Mouse (Mus musculus) adrenal gland, adult 18-20 months (tissue): ENCODE results near the gene Tbx20. TPM values are rescaled to one million over a fixed set of nuclear protein-coding genes. Genes with fewer than 3 reads are reported as not detected.

Experiments used
- DNase-seq, 2 experiments: peaks; one replicate each; pipeline ENCODE4 v3.0.0; 2021 to 2022; ENCODE audit warnings: low spot score in 2 of 2
- long read RNA-seq, 2 experiments: library from polyadenylated mRNA; stranded (forward); transcript quantifications; one replicate each; pipeline ENCODE4 v2.0.0; 2021
- total RNA-seq, 2 experiments: library from RNA; stranded (reverse); gene quantifications; 1 replicate in 1 of 2; 2 replicates in 1 of 2; pipeline ENCODE4 v1.2.3; 2021

The Tbx20 gene
- total RNA-seq: 10 to 100 TPM; 21.3 to 24.6 TPM
- long read RNA-seq, experiment 1, partial matches to known transcripts: 0 of 2 reads
- long read RNA-seq, experiment 1, other reads (novel, unspliced or antisense): 2 of 2 reads
- long read RNA-seq, experiment 2, partial matches to known transcripts: 0 of 2 reads
- long read RNA-seq, experiment 2, other reads (novel, unspliced or antisense): 2 of 2 reads

DNA sequence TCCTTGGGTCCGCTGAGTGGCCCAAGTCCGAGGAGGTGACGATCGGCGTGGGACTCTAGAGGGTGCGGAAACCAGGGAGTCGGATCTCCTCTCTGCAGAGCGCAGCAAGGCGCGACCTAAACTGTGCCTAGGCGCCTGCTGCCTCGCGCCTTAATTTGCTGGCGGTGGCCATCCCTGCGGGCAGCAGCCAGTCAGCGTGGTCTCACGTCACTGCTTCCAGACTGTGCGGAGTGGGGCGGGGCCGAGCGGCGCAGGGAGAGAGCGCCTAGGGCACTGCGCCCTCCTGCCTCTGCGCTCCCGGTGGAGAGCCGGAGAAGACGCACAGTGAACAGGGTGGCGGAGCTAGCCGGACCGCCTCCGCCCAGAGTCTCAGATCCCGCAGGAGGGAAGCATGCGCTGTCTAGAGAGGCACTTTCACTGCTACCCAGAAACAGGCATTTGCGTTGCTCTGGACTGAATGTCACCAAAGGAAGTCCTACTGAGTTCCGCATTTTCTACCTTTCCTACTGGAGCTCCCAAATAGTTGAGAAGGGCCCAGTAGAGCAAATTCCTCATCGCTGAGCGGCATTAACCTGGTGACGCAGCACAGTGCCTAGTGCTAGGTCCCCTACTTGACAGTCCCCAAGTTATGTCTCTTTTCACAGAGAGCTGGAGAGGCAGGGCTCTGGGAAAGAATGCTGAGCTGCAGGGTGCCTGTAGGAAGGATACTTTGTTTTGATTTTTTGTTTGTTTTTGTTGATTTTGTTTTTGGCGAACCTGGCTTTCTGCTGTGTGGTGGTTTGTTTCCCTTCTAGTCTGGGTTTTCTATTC, at the start of gene Tbx20:
Gene Tbx20 (minus strand): TSS at position 144 of the 810 bp plus-strand sequence.
- peak; percentile 16 to 25 for DNase-seq

DNA sequence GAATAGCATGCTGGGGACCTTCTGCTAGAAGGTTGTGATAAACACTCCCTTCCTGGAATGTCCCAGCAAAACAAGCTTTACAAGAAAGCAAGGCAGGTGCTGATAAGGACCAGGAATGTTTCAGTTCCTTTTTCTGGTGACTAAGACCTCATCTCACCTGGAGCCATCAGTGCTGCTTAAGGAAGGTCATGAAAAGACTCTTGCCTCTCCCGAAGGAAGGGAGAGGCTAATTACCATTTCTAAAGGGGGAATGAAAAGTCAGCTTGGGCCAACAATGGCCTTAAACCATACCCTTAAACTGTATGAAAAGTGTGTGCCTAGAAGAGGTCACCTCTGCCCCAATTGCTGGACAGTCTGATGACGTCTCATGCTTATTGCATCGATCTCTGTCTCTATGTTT, 44.4 kb upstream of the Tbx20 start:
- no peak for DNase-seq

DNA sequence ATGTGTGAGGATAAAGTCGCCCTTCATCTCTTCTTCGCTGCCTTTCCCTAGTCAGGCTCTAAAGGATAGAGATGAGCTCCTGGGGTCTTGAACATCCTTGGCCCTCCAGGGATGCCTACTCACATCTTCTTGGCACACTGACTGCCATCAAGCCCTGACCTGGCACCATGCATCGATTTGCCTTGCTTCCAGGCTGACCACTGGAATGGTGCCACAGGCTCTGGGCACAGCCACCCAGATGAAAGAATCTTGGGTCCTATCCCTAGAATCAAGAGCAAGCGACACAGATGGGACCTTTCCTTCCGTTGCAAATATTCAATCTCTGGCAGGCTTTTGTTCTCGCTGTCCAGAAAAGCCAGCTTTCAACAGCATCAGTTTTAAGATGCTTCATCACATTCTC, 38.4 kb upstream of the Tbx20 start:
- no peak for DNase-seq

DNA sequence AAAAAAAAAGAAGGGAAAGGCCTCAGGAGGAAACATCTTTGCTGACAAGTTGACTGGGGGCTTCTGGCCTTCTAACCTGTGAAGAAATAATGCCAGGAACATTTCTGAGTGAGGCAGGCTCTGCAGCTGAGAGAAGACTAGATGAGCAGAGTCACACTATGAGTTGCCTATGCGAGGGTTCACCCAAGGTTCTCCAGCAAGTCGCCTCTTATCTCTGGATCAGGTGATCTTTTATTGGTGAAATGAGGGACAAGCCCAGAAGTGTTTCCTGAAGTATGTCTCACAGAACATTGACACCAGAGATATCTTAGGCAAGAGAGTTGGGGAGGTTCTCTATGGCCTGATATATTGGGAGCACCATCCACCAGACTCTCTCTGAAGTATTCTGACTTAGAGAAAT, 18.0 kb upstream of the Tbx20 start:
- DNase-seq: no peak

DNA sequence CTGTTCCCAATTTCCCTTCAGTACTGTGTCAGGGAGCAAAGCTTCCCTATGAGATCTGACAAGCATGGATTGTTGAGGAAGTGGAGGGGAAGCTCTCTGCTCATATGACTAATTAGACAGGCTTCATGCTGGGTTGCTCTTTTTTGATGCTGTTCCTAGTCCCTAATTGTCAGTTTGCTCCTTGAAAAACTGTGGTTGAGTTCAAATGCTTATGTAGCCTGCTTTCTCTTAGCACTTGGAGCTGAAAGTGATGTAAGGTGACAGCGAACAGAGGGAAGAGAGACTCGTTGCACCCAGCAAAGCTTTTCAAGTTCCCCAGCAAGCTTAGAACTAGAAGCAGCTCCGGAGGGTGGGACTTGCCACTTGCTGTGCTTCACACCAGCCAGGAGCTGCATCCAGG, 15.3 kb upstream of the Tbx20 start:
- no peak for DNase-seq

DNA sequence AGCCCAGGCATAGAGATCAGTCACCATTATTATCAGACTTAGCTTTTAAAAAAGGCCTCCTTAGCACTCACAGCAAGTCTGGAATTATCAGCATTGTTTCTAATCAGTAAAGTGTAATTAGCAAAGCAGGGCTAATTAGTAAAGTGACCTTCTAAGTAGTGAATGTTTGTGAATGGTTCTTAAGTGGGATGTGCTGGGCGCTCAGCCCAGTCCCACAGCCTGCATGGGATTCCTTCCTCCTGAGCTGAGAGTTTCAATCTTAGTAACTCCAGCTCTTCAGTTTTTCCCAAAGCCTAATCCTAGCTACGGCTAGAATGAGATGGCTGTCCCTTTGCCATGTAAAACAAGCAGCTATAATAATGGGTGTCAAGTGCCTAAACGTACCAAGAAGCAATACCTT, 8.2 kb upstream of the Tbx20 start:
- no peak for DNase-seq

DNA sequence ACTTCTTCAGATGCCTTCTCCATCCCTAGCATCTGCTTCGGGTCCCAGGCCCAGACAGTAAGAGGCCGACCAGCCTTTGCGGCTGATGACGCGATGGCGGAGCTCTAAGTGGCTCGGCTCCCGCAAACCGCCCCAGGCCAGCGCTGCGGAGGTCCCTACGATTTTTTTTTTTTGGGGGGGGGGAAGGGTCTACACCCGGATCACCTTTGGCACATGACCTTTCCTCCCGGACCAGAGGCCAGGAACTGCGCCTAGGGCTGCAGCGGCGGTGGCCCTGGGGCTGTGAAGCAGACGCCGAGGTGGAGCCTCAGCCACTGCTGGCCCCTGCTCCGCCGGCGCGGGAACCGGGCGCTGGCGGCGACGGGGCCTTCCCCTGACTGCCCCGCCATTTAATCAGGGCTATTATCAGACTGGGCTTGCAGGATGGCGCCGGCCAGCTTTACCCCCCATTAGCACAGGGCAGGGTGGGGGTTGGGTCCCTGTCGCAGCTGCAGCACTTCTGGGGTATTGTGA, 6.9 kb upstream of the Tbx20 start:
- DNase-seq: no peak

DNA sequence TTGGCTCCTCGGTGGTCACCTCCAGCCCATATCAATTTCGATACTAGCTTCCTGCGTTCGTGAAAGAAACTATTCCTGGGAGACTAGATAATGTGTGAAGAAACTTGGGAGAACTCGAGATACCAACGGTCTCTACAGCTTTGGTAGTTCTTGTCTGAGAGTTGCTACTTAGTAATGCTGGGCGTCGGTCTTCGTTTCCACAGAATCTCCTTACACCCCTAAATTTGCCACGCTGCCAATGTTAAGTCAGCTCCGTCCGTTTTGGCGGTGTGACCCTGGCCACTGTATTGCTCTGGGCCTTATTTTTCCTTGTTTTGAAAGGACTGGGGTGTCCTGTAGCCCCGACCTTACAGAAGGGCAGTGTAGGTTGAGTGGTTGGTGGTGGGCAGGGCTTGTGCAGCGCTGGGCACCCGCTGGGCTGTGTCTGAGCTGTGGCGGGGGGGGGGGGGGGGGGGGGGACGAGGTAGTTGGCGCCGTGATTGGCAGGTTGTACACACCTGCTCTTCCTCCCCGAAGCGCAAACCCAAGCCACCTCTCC, 6.4 kb upstream of the Tbx20 start:
- no peak for DNase-seq

DNA sequence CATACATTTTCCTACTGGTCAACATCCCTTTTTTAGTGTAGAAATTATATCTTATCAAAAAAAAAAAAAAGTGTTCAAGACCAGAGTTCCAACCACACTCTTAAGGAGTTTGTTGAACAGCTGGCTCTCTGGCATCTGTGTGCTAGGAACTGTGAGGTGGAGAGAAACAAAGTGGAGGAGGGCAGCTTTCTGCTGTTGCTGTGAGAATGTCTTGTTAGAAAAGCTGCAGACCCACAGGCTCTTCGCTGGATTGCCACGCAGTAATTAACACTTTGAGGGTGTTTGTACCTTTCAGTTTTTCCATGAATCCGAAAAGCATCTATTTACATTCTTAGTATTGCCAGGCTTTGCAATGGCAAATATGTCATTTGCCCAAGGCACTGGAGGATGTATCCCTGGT, 5.9 kb upstream of the Tbx20 start:
- DNase-seq: no peak

DNA sequence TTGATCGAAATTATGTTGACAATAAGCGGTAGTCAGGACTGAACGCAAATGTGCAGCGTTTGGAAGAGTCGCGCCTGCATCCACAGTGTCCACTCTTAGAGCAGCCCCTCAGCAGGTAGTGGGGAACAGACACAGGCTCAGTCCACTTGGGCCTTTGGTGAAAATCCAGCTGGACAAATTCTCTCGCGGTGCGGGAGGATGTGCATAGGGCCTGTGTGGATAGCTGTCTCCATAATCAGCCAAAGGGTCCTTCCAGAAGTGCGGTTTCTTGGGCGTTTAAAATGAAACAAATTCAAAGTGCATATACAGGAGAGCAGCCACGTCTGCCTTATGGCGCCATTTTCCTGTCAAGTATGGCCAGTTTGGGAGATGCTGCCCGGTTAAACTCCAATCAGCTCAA, 4.5 kb upstream of the Tbx20 start:
- no peak for DNase-seq

DNA sequence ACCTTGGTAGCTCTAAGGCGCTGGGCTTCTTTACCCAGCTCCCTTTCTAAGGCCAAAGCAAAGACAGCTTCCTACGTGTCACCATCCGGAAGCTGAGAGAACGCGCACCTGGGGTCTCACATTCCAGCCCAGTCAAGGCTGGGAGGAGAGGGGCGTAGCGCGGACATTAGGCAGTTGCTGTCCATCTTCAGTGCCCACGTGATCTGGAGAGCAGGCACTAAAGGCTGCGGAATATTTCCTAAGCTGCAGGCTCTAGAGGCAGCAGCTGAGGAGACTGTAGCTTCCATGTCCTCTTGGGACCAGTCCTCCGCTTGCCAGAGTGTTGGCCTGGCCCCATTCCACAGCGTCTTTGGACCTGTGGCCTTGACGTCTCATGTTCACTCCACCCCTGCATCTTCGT, 3.9 kb upstream of the Tbx20 start:
- DNase-seq: no peak

DNA sequence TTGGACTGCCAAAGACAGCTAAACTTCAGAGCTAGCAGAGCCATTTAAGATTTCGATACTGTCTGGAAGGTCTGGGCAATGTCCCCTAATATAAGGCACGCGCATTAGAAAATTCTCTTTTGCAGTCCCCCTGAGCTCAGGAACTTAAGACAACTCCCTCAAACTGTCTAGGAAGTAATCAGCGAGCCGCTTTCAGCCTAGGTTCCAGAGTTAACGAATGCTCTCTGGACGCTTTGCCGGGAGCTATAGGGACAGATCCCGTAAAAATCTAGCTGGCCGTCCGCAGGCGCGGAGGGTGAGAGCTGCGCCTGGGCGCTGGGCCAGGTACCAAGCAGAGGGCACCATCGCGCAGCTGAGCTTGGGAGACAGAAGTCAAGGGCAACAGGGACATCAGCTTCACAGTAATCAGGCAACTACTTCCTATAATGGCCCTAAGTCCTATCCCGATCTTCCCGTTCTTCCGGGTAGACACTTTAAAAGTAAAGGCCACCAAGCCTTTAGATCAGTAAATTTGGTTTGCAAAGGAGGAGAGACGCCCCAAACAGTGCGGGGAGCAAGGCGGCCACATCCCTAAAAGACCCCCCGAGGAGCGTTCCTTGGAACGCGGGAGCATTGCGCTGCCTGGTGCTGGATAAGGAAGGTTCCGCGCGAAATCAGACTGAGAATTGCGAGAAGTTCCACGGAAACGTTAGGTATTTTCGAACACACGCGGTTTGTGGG, 3.2 kb upstream of the Tbx20 start:
- no peak for DNase-seq

DNA sequence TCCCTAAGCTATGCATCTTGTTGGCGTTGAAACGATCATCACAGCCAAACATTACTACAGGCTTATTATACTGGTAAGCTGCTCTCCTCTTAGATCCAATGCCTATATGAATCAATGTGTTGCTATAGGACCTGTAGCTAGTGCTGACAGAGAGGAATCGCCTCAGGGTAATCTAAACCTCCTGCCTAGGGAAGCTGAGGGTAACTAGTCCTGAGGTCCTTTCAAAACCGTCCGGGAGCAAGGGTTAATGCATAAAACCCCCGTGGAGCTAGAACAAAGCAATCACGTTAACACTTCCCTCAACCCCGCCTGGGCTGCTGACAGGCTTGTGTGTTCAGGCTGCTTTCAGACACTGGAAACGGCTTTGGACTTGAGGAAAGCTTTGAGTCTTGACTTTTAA, 2.4 kb upstream of the Tbx20 start:
- no peak for DNase-seq

DNA sequence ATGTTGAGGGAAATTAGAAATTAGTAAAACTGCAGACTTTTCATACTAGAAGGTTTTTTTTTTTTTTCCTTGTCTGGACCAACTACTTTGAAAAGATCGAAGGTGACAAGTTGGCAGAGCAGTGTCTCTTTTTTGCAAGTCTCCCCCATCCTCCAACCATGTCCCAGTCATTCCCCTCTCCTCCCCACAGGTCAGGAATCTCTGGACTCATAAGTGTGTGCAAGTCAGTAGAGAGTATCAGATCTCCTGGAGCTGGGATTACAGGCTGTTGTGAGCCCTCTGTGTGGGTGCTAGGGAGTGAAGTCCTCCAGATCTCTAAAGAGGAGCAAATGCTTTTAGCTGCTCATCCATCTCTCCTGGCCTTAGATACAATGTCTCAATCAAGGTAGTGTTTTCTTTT, 1.5 kb upstream of the Tbx20 start:
- no peak for DNase-seq

DNA sequence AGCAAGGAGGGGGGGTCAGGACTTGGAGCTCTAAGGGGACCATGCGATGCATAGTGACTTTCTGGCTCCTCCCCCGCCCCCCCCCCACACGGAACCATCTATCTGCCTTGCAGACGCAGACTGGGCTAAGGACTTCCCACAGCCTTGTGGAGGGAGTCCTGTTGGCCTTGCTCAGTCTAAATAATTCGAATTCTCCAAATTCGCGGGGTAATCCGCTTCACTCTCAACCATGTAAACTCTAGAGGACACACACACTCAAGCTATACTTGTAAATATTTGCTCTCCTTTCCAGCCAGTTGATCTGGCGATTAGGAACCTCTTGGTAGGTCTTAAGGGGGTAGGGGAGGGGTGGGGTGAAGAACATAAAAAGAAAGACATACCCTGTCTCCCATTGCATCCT, 898 bp upstream of the Tbx20 start:
- DNase-seq: no peak

DNA sequence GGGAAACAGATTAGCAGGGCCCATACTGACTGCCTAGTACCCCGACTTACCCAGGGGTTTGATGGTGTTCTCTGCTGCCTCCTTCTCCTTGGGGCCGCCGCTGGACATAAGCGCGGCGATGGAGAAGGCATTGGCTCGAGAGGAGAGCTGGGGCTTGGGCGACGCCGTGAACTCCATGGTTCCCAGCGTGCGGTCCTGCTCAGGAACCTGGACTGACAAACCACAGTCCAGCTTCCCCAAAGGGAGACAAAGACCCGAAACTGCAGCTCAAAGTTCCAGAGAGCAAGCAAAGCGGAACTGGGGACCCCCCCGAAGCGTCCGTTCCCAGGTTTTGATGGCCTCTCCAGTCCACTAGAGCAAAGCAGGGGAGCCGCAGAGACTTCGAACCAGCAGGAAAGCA, 434 bp downstream of the Tbx20 start:
- DNase-seq: no peak

DNA sequence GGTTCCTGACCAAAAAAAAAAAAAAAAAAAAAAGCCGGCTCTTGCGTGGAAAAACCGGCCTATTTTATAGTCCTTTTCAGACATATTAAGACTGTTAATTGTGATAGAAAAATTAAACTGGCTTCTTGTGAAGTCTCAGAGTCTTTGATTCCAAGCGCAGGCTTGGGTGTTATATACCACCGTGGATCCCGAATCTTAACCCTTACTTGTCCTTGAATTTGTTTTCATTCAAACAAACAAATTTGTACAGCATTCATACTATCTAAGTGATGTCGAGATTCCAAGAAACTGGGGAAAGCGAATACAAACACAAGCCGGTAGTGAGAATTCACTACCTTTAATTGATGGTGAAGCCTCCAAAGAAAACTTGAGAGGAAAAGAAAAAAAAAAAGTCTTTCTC, 932 bp downstream of the Tbx20 start:
- DNase-seq: no peak

DNA sequence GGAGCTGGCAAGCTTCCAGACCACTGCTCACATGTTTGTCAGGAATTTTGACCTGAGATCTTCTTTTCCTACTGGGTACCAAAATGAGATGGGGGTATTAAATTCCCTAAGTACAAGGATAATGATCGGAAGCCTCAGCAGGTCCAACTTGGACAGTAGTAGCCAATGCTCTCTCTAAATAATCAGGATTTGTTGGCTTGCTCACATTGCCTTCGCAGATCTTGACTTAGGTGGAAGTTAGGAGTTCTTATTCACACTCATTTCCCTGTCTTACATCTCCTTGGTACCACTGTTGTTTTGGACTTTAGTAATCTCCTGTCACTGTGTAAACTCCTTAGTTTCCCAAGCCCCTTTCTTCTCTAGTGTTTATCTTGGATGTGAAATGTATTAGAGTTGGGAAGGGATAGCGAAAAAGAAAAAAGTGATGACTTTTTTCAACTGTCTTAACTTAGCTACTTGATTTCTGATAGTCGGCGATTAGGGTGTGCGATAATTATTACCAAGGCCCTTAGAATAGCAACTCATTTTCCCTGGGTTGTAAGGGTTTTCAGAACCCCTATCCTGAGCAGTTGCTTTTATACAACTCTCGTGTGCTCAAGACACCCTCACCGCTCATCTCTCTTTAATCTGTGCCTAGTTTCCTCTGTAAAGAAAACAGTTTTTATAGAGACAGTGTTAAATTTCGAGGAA, 1.5 kb downstream of the Tbx20 start:
- DNase-seq: no peak

DNA sequence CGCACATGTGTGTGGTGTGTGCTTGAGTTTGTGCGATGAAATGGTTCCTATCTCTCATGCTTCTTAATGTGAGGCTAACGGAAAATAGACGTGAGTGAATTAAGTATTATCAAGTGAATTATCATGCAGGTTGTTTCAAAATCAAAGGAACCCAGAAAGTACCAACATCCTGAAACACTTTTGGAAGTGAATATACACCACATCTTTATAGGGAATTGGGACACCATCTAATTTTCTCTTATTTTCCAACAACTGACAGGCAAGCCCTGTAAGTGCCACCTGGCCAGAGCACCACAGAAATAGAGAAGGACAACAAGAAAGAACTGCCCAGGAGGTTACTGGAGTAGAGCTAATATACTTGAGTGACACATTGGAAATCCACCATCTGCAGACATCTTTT, 2.4 kb downstream of the Tbx20 start:
- DNase-seq: no peak

DNA sequence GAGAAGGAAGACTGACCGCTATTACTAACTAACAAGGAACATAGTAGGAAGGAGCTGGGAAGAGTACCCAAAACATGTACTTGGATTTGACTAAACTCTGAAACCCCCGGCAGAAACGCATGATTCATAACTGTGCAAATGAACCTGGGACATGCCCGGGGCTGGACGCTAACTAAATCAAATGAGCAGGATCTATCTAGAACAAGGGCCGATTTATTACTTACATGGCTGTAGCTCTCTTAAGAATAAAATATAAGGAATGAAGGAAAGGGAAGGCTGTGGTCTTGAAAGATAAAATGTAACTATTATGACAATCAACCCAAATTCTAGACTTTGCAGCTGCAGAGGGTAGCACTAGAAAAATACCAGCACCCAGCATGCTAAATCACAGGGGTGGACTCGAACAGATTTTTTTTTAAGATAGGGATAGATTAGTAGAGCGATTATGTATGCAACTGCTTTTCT, 3.1 kb downstream of the Tbx20 start:
- DNase-seq: no peak
